Mouse (Mus musculus) CH12.LX (cell line): ENCODE results near the gene Aff3.

ENCODE experiments used
- CHD2 ChIP-seq: IDR thresholded peaks from 2 replicates; pipeline ENCODE4 v1.6.1; 2011; ENCODE audit warnings: low read length, improper control_type of control experiment
- CTCF ChIP-seq, 2 experiments: IDR thresholded peaks in 1 of 2; conservative IDR thresholded peaks in 1 of 2; 2 replicates each; pipeline ENCODE4 v1.5.1; 2011 to 2012; ENCODE audit warnings: low read depth in 2 of 2, low read length in 2 of 2, improper control_type of control experiment in 1 of 2, inconsistent platforms in 1 of 2, mild to moderate bottlenecking in 1 of 2, moderate library complexity in 1 of 2
- E2F4 ChIP-seq: IDR thresholded peaks from 2 replicates; pipeline ENCODE4 v1.6.1; 2011; ENCODE audit warnings: low read depth, low read length, improper control_type of control experiment; ENCODE audit not compliant: insufficient replicate concordance
- EP300 ChIP-seq: IDR thresholded peaks from 2 replicates; pipeline ENCODE4 v1.6.1; 2011; ENCODE audit warnings: low read length, improper control_type of control experiment
- JUND ChIP-seq: conservative IDR thresholded peaks from 2 replicates; pipeline ENCODE4 v1.6.1; 2011; ENCODE audit warnings: low read depth, low read length, improper control_type of control experiment
- KAT2A ChIP-seq: IDR thresholded peaks from 2 replicates; pipeline ENCODE4 v1.6.1; 2012; ENCODE audit warnings: low read length, improper control_type of control experiment, inconsistent platforms; ENCODE audit not compliant: insufficient replicate concordance
- MAZ ChIP-seq: IDR thresholded peaks from 2 replicates; pipeline ENCODE4 v1.6.1; 2012; ENCODE audit warnings: low read depth, mild to moderate bottlenecking, inconsistent platforms, low read length, improper control_type of control experiment, moderate library complexity
- MEF2A ChIP-seq: IDR thresholded peaks from 2 replicates; pipeline ENCODE4 v1.6.1; 2014; ENCODE audit warnings: low read depth, mild to moderate bottlenecking, inconsistent platforms, low read length, improper control_type of control experiment, borderline replicate concordance
- POLR2A ChIP-seq: IDR thresholded peaks from 2 replicates; pipeline ENCODE4 v1.6.1; 2011; ENCODE audit warnings: low read depth, mild to moderate bottlenecking, improper control_type of control experiment, low read length
- UBTF ChIP-seq: IDR thresholded peaks from 2 replicates; pipeline ENCODE4 v1.6.1; 2012; ENCODE audit warnings: low read depth, mild to moderate bottlenecking, inconsistent platforms, low read length, improper control_type of control experiment, moderate library complexity
- USF2 ChIP-seq: conservative IDR thresholded peaks from 2 replicates; pipeline ENCODE4 v1.6.1; 2011; ENCODE audit warnings: low read depth, low read length, improper control_type of control experiment
- ZKSCAN1 ChIP-seq: IDR thresholded peaks from 2 replicates; pipeline ENCODE4 v1.6.1; 2012; ENCODE audit warnings: low read depth, inconsistent platforms, low read length, improper control_type of control experiment, borderline replicate concordance

DNA sequence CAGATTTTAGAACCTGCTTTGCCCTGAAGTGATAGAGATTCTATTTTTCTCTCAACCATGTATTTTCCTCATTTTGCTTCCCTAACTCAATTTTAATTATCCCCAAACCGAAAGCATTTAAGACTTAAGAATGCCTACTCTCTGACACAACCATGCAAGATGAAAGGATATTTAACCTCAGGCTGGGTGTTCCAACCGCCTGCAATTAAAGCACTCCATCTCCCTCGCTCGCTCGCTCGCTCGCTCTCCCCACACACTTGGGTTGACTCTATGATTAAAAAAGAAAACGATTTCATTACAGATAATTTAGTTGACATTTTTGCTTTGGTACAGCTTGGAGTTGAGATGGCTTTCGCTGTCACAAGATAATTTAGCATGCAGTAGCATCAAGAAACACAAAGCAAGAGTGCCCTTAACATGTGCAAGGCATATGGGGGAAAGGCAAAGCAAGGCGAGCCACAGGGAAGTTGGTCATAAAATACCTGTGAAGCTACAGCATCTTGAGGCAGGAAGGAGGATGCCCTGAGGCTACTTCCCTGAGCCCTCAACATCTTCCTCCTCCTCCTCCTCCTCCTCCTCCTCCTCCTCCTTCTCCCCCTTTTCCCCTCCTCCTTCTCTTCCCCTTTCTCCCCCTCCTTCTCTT lies 167.7 kb downstream of the Aff3 start:
- TF ChIP-seq POLR2A, result no peak
- no peak for TF ChIP-seq ZKSCAN1
- no peak for TF ChIP-seq JUND
- no peak for TF ChIP-seq MAZ
- no peak for TF ChIP-seq E2F4
- no peak for TF ChIP-seq CTCF (conservative IDR thresholded peaks at IDR 0.05 in 1 of 2, IDR thresholded peaks at IDR 0.05 in 1 of 2; ENCODE audit: low read depth in 2 of 2, low read length in 2 of 2)
- no peak for TF ChIP-seq CHD2
- TF ChIP-seq USF2, result no peak
- no peak for TF ChIP-seq KAT2A
- TF ChIP-seq UBTF, result no peak
- no peak for TF ChIP-seq EP300
- no peak for TF ChIP-seq MEF2A
